Mouse (Mus musculus) spleen, embryonic (tissue): ENCODE data around the gene Gm16223.

ENCODE experiments used
- CTCF ChIA-PET: fragments of 350-600 bp; sonication (Branson Sonifier 250); formaldehyde crosslinking; loops from one replicate; lab custom pipeline; 2022; lab: Charles Lee

Gene Gm16223

DNA sequence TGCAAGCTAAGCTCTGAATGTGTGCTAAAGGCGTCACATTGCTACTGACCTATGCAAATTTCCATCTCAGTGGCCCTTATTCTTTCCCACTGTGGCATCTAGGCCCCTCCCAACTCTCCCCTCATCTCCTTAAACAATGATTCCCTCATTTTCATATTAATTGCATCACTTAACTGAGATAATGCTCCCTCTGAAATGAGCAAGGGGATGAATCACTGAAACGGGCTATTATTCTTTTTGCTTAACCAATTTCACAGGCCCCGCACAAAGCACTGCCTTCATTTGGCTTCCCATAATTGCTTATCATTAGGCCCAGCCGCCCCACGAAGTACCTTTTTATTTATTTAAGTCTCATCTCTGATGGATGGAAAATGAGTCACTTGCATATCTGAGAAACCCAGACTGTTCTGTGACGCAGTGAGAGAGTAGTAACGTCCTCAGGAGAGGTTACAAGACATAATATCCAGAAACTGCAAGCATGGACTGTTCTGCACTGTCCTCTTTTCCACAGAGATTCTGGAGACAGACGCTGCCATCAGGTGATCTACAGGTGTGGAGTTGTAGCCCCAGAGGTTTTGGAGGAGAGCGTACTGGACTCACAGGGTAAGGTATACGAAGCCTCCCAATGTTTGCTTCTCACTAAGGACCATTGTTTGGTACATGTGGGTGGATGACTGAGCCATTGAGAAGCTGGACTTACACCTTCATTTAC is at the start of gene Gm16223:
Gm16223 (plus strand) TSS at position 485 of the 712 bp plus-strand sequence.
- CTCF ChIA-PET, result no interaction called here

DNA sequence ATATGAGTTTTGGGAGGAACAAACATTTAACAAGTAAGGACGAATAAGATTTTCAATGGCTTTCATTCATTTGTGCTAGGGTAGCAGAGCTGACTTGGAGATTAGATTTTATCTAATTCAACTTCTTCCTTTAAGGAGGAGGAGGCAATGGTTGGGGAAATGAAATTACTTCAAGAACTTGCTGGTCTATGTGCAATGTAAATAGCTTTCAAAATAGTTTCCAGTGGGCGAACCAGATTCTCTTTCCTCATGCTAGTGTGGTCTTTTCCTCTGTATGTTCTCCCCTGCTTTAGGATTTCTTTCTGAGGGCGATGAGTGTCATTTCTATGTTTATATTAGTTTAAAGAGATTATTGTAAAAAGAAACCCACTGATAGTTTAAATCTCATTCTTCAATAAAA is 45.7 kb upstream of the Gm16223 start:
- CTCF ChIA-PET, result no interaction called here

DNA sequence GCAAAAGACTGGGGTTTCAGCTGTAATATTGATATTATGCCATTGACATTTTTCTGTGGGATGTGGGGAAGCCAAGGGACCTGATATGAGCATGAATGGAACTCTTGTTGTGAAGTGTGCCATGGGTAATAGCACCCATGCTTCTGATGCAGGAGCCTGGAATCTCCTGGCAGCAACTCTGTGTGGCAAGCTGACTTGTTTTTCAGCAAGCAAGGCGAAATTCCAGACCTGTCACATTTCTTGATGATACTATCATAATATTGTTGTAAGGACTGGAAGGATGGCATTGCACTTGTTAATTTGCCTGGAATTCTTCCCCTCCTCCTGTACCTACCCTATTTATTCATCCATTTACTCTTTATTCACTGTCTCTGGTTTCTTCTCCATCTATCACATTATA is 44.2 kb upstream of the Gm16223 start:
- CTCF ChIA-PET, result no interaction called here

DNA sequence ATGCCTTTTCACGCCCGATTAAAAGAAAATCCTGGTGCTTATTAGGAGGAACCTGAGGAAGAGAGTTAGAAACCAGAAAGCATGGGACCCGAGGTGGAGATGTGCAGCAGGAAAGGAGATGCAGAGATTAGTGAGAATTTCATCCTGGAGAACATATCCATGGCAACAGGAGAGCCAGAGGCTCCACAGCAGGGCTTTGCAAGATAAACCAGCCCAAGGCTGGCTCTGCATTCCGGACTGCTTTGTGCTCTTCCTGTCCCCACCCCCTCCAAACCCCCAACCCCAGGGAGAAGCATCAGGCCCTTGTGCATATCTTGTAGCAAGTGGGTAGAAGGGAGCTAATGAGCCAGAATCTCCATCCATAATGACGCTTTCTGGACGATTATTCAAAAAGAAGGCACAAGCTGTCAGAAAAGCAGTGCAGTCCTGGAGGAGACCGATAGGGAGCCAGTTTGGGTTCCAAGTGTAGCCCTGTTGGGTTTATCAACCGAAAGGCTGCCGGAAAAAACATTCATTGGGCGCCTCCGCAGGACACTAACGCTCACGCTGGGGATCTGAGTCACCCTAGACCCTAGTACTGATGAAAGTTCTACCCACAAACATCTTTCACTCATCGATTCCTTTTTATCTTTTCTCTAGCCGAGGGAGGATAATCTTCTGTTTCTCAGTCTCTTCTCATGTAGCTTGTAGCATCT is 31.2 kb upstream of the Gm16223 start:
- CTCF ChIA-PET, result interaction anchor here (0.6 kb wide), 1 partner anchor 135 kb away, joined by 4 read pairs; no protein-coding TSS in a partner anchor

DNA sequence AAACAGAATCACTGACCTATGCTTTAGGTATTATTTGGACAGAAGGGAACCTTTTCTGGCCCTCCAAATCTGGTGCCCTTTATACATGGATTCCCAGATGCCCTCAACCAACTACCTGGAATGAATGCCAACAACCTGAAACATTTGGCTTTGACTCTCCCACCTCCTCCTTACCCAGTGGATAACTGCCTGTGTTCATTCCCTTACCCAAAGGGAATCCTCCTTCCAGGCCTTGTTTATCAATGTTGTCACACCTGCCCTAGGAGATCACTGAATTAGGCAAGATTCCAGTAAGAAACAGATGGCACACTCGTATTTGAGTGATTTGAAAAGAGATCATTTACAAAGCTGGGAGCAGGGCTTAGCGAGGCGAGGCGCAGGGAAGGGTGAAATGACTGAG is 13.1 kb upstream of the Gm16223 start:
- CTCF ChIA-PET, result no interaction called here

DNA sequence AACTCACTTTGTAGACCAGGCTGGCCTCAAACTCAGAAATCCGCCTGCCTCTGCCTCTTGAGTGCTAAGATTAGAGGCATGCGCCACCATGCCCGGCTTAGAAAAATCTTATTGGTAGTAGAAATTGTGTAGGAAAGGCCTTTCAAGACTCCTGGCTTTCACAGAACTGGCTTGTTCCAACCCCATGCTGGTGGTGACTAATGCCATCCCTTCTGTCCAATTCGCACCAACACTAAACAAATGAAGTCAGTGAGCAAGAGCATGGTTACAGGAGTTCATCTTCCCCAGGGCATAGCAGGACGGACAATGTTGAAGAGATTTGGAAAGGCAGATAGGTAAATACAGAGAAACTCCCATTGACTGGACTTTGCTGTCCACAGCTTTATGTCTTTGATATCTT is 12.6 kb upstream of the Gm16223 start:
- CTCF ChIA-PET, result no interaction called here

DNA sequence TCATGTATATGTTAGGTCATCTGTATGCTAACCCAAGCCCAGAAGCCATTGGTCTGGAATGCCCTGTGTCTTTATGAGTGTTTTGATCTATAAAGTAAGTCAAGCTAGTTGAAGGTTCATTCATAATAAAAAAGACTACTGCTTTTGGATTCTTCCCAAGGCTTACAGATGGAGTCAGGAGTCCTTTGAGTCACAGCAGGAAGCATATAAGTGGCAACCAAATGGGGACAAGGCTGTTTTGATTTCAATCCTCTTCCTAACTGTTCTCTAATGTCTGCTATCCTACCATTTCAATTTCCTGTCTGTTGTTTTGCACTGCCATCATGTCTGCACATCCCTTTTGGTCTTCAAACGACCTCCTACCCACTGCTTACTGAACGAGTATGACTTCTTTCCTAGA is 2.7 kb upstream of the Gm16223 start:
- CTCF ChIA-PET, result no interaction called here

DNA sequence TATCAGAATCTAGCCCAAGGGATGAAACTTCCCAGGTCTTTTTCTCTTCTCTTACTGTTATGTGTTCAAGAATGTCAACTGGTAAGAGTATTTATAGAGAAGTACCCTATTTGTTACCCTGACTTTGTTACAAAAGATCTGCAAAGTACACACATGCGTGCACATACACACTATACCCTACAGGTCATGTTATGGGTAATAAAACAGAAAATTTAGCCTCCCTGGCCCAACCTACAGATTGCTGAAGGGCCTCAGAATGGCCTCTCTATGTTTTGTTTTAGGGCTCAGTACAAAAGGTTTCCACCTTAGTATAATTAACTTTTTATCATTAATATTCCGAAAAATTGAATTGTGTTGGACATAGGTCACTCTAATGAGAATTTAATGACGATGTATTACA is 685 bp upstream of the Gm16223 start:
- CTCF ChIA-PET, result no interaction called here

DNA sequence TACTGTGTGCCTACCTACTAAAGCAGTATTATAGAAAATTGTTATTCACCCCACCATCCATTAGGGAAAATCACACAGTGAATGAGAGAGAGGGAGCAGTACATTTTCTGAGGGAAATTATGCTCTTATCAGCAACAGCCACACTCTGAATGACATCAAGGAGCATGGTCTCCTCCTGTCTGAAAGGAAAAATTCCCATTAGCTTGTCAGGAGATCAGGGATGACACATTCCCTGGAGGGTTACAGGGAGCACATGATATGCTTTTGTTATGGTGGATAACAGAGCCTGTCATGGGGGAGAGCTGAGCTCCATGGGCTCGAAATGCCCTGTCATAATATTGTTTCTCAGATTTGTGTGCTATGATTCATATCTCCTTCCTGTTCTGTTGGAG is 424 bp downstream of the Gm16223 start:
- CTCF ChIA-PET, result no interaction called here

DNA sequence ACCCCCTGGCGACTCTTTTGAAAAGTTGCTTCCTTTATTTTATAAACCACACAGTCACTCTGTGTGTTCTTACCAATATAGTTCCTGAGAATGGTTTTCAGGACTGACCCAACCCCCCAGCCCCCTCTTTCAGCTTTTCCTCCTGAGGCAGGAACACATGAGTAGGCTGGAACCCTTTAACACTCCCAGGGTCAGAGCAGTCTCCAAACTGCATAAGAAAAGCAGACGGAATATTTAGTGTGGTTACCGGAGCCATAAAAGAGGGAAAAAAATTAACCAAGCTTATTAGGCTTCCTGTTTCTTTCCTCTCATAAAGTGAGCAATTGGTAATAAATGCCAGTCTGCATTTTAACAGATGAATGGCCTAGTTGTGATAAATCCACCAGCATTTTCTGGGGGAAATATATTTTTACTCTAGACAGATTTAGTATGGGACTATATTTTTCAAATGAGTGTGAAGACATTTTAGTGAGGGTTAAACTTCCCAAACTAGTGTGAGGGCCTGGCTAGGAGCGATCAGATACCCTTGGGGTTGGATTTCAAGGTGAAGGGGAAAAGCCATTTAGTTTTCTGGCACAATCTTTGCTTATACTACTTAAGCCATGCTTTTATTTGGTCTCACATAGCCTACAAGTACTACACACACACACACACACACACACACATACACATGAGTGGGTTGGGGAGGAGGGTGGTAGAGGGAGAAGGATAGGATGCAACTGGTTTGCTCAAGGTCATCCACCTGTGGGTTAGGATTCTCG is 49.0 kb downstream of the Gm16223 start:
- CTCF ChIA-PET, result no interaction called here

DNA sequence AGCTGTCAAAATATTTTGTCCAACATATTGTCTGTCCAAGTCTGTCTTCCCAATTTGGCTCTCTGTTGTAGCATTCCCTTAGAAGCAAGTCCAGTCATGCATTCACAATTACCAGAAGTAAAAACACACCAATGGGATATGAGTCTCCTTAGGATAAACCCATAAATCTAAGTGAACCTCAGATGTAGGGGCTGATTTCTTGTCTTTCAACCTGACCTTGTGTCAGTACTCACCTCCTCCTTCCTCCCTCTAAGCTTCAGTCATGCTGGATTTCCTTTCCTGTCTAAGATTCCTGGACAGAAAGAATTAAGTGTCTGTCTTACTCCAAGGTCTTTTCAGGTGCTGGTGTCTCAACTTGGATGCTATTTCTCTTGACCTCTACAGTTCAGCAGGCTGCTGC is 57.8 kb downstream of the Gm16223 start:
- CTCF ChIA-PET, result no interaction called here

DNA sequence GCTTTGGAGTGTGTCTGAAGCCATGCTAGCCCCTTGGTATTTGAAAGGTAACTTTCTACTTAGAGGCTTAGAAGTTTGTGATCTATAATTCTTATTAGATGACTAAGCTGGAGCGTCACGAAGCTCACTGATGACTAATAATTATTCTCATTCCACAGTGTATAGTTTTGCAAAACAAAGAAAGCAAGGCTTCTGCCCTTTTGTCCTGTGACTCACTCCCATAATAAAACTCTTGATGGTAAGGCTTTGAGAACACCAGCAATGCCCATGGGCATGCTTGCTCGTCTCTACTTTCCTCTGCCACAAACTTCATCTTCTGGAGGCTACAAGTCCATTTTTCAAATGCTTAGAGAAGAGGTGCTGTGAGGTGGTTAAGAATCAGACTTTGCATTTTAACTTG is 87.9 kb downstream of the Gm16223 start:
- CTCF ChIA-PET, result no interaction called here

DNA sequence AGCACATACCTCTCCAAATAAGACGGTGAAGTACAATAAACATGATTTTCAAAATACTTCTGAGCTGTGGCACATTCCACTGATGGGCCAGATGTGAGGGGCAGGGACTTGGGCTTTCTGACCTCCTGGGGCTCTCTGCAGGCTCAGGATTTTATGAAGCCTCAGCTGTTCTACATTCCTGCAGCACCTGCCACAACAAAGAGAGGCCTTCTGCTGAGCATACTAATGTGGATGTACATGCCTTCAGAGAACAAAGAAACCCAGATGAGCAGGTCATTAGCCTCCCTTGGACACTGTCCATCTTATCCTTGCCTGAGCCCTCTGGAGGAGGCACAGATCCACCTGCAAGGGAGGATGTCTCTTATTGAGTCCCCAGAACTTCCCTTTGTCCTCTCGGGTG is 97.0 kb downstream of the Gm16223 start:
- CTCF ChIA-PET, result no interaction called here

DNA sequence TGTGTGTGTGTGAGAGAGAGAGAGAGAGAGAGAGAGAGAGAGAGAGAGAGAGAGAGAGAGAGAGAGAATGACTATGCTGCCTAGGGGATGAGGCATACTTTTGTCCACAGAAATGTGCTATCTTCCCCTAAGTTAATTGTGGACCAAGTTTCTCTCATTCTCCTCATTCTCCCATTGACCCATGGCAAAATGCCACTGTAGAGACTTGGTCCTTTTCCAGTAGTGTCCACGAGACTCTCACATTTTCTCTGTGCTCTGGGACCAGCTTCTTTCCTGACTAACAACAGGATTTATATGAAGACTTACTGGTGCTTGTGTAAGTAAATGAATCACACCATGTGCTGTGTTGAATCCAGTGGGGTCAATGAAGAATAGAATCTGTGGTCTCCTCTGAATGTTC is 98.6 kb downstream of the Gm16223 start:
- CTCF ChIA-PET, result no interaction called here

DNA sequence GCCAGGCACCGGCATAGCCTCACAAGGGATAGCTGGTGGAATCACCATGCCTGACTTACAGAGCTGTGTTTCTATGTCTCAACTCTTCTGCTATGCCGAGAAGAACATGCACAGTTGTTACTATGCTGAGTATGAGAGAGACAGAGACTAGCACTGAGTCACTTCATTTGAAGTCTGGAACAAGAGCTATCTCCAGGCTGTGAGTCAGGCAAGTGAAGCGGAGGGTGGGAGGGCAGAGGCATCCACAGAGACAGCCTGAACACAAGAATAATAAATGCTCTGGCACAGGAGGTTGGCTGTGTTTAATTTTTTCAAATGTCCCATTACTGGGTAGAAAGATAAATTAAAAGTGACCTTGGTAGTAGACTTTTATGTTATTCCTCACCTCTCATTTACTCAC is 100.3 kb downstream of the Gm16223 start:
- CTCF ChIA-PET, result no interaction called here

DNA sequence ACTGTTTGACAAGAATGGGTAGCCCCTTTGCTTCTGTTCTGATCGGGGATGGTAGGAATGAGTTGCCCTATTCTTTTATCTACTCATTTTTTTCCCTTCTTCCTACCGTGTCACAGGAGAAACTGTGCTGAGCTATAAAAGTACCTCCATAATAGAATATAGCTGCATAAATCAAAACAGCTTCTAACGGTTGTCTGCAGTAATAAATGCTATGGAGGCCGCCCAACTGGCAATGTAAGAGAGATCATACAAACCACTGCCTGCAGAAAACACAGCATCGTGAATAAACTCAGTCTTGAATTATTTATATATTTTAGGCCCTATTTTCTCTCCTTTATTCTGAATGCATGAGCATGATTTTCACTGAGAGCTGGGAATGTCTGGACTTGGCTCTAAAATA is 101.0 kb downstream of the Gm16223 start:
- CTCF ChIA-PET, result no interaction called here

DNA sequence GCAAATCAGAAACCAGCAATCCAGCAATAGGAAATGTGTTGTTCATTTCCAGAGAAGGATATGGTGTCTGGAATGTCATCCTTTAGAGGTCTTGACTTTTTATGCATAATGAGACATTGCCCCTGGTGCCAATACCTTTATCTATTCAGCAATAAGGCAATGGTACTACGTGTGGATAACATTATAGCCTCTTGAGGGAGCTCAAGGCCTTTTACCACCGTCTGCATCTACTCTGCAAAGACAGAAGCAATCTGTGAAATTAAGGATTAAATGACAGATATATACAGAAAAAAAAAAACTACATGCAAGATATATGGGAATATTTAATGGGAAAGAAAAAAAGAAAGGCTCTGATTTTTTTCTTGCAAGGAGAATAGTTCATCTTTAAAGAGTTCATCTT is 106.3 kb downstream of the Gm16223 start:
- CTCF ChIA-PET, result no interaction called here

DNA sequence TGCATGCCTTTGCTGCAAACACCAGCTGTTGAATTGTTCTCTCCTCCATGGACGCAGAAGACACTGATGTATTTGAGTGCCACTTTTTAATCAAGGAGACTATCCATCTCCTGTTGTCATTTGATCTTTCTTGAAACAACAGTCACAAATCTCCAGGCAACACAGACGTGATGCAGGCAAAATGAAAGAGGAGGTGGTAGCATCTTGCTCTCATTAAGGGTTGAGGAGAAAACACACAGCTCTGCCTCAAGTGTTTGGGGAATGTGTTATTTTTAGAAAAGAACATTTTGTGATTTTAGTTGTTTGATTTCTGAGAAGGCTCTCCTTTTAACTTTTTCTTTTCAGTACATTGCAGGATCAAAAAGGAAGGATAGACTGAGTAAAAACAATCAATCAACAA is 107.7 kb downstream of the Gm16223 start:
- CTCF ChIA-PET, result no interaction called here

DNA sequence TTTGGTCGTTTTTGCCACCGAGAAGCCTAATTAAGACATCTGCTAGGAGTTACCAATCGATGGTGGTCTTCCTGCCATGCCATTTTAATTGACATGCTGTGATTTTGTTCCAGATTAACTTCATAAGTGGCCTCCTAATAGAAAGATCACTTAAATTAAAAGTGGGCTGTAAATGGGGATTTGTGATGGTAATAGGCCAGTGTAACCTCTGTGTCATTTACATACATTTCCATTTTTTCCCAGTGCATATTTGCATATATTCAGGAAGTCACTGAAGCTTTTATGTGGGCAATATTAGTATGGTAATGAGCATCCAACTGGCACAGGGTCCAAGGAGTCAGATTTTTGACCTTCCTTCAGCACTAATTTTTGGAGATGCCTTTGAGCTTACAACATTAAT is 130.7 kb downstream of the Gm16223 start:
- CTCF ChIA-PET, result no interaction called here

DNA sequence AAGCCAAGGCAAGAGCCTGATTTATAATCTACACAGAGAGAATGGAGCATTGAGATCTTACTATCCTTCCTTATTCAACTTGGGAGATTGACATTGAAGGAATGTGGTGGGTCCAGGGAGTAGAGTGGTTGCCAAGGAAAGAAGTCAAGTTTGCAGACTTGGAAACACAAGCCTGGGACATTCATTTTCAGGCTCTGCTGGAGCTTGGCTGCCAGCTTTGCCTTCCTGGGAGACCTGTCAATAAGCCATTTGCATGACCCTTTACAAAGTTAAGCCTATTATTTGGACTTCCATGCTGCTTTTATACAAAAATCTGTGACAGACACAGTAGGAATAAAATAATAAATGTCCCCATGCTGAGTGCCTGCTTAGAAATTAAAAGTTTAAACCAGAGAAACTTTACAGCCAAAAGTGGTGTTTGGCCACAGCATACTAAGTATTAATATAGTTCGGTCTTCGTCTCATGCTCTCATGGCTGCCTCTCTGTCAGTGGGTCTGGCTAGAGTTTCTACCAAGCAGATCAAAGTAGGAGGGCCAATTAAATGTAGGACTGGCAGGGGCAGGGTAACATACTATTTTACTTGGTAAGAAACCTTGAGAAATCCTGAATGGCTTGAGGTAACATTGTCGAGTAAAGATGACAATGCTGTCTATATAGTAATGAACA is 139.8 kb downstream of the Gm16223 start:
- CTCF ChIA-PET, result no interaction called here

DNA sequence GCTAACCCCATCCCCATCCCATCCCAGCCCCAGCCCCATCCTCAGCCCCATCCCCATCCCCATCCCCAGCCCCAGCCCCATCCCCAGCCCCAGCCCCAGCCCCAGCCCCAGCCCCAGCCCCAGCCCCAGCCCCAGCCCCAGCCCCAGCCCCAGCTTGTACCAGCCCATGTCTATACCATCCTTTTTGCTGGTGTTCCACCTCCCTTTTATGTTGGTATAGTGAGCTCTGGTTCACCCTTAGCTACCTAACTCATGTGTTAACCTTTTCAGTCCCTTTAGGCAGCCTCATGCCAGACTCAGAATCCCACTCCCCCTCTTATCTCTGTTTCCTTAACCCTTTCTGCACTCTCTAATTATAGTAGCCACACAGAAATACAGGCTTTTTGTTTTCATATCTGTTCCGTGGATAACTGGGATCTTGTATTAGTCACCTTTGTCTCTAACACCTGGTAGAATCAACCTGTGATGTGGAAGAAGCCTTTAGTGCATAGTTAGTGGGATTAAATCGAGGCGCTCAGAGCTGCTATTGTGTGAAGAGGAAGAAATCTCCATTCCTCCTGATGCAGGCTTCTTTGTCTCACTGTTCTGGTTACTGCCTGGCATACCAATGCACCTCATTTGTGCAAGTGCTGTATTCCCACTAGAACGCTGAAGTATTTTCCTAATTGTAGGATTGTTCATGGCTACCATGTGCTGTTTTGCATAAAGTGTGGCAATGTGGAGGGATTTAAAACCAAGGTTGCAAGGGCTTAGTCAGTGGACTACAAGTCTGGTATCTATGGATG is 144.0 kb downstream of the Gm16223 start:
- CTCF ChIA-PET, result no interaction called here

DNA sequence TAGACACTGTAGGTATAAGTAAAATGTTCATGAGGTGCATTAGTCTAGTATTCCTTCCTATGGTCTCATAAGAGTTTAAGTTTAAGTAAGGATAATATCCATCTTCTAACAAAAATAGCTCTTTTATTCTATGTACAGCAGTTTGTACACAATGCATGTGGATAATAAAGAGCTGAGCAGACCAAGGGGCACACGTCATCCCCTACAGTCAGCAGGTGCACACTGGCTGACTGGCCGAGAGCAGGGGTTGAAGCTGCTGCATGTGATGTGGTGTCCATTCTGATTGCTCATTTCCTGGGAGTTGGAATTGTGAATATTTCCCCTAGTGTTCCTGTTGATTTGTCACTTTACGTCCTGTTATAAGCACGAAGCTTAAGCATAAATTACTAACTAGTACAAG is 144.6 kb downstream of the Gm16223 start:
- CTCF ChIA-PET, result no interaction called here
